Mouse (Mus musculus): ENCODE results near the gene Vps51. TPM values are rescaled to one million over a fixed set of nuclear protein-coding genes. Genes with fewer than 3 reads are reported as not detected.

Vps51 gene
- total RNA-seq, 2 experiments from 2014 or later: 44.0 to 48.0 TPM

- peak; percentile 62 for ATAC-seq (replicated peaks; ENCODE audit: poor library complexity, severe bottlenecking)
Measured at GRCm38 (mm10) chr19:6018142-6019089, 58.6 kb downstream of the Vps51 start.

Other genes starting within 250 kb of the Vps51 start
- 17.9 and 25.4 TPM in 2 replicates for gene Frmd8, start 202.0 kb downstream of the Vps51 start, total RNA-seq (2014; fragmentation: Nextera tagmentation)
- gene Frmd8, start 202.0 kb downstream of the Vps51 start, total RNA-seq (2017): 19.0 and 28.4 TPM in 2 replicates
- 38.2 and 44.5 TPM in 2 replicates for gene Slc25a45, start 199.4 kb downstream of the Vps51 start, total RNA-seq (2014; fragmentation: Nextera tagmentation)
- gene Slc25a45, start 199.4 kb downstream of the Vps51 start, total RNA-seq (2017): 35.5 and 35.6 TPM in 2 replicates
- gene Tigd3, start 183.1 kb downstream of the Vps51 start, total RNA-seq (2014; fragmentation: Nextera tagmentation): 1.1 and 2.5 TPM in 2 replicates
- gene Tigd3, start 183.1 kb downstream of the Vps51 start, total RNA-seq (2017): 2.3 and 4.4 TPM in 2 replicates
- 97.3 and 126 TPM in 2 replicates for gene Dpf2, start 164.2 kb downstream of the Vps51 start, total RNA-seq (2014; fragmentation: Nextera tagmentation)
- gene Dpf2, start 164.2 kb downstream of the Vps51 start, total RNA-seq (2017): 62.7 and 108 TPM in 2 replicates
- 0.23 TPM in 1 of 2 replicates, not detected in the other for gene Cdc42ep2, start 152.4 kb downstream of the Vps51 start, total RNA-seq (2014; fragmentation: Nextera tagmentation)
- gene Cdc42ep2, start 152.4 kb downstream of the Vps51 start, total RNA-seq (2017): not detected in 2 replicates
- 122 and 129 TPM in 2 replicates for gene Pola2, start 113.0 kb downstream of the Vps51 start, total RNA-seq (2014; fragmentation: Nextera tagmentation)
- 56.9 and 64.9 TPM in 2 replicates for gene Pola2, start 113.0 kb downstream of the Vps51 start, total RNA-seq (2017)
- gene Slc22a20, start 91.1 kb downstream of the Vps51 start, total RNA-seq (2014; fragmentation: Nextera tagmentation): not detected in 2 replicates
- not detected in 2 replicates for gene Slc22a20, start 91.1 kb downstream of the Vps51 start, total RNA-seq (2017)
- gene Capn1, start 61.3 kb downstream of the Vps51 start, total RNA-seq (2014; fragmentation: Nextera tagmentation): 35.2 and 38.6 TPM in 2 replicates
- 32.2 and 37.7 TPM in 2 replicates for gene Capn1, start 61.3 kb downstream of the Vps51 start, total RNA-seq (2017)
- gene Syvn1, start 30.7 kb downstream of the Vps51 start, total RNA-seq (2014; fragmentation: Nextera tagmentation): 33.6 and 46.5 TPM in 2 replicates
- gene Syvn1, start 30.7 kb downstream of the Vps51 start, total RNA-seq (2017): 3.8 and 8.2 TPM in 2 replicates
- gene Mrpl49, start 19.4 kb downstream of the Vps51 start, total RNA-seq (2014; fragmentation: Nextera tagmentation): 39.7 and 52.3 TPM in 2 replicates
- 45.2 and 46.1 TPM in 2 replicates for gene Mrpl49, start 19.4 kb downstream of the Vps51 start, total RNA-seq (2017)
- gene Fau, start 19.4 kb downstream of the Vps51 start, total RNA-seq (2014; fragmentation: Nextera tagmentation): 2,326 and 2,717 TPM in 2 replicates
- 1,639 and 2,001 TPM in 2 replicates for gene Fau, start 19.4 kb downstream of the Vps51 start, total RNA-seq (2017)
- 5.0 and 17.6 TPM in 2 replicates for gene Znhit2, start 16.0 kb downstream of the Vps51 start, total RNA-seq (2014; fragmentation: Nextera tagmentation)
- 13.7 and 17.6 TPM in 2 replicates for gene Znhit2, start 16.0 kb downstream of the Vps51 start, total RNA-seq (2017)
- gene Tm7sf2, start 8.9 kb downstream of the Vps51 start, total RNA-seq (2014; fragmentation: Nextera tagmentation): 14.4 and 19.3 TPM in 2 replicates
- 3.4 and 4.0 TPM in 2 replicates for gene Tm7sf2, start 8.9 kb downstream of the Vps51 start, total RNA-seq (2017)
- gene Tmem262, start 2.8 kb upstream of the Vps51 start, total RNA-seq (2014; fragmentation: Nextera tagmentation): not detected in 2 replicates
- not detected in 2 replicates for gene Tmem262, start 2.8 kb upstream of the Vps51 start, total RNA-seq (2017)
- gene Gm28374, start 5.0 kb upstream of the Vps51 start, total RNA-seq (2014; fragmentation: Nextera tagmentation): not detected in 2 replicates
- gene Gm28374, start 5.0 kb upstream of the Vps51 start, total RNA-seq (2017): not detected in 2 replicates
- 11.9 and 21.6 TPM in 2 replicates for gene Zfpl1, start 7.7 kb upstream of the Vps51 start, total RNA-seq (2014; fragmentation: Nextera tagmentation)
- gene Zfpl1, start 7.7 kb upstream of the Vps51 start, total RNA-seq (2017): 19.9 and 30.2 TPM in 2 replicates
- gene Cdca5, start 7.8 kb upstream of the Vps51 start, total RNA-seq (2014; fragmentation: Nextera tagmentation): 39.0 and 43.6 TPM in 2 replicates
- 34.8 and 42.1 TPM in 2 replicates for gene Cdca5, start 7.8 kb upstream of the Vps51 start, total RNA-seq (2017)
- 2.7 TPM in 1 of 2 replicates, not detected in the other for gene AC131692.1, start 17.2 kb upstream of the Vps51 start, total RNA-seq (2014; fragmentation: Nextera tagmentation)
- 2.2 TPM in 1 of 2 replicates, not detected in the other for gene AC131692.1, start 17.2 kb upstream of the Vps51 start, total RNA-seq (2017)
- 0.28 and 1.1 TPM in 2 replicates for gene Naaladl1, start 28.6 kb upstream of the Vps51 start, total RNA-seq (2014; fragmentation: Nextera tagmentation)
- gene Naaladl1, start 28.6 kb upstream of the Vps51 start, total RNA-seq (2017): not detected in 2 replicates
- gene Sac3d1, start 41.4 kb upstream of the Vps51 start, total RNA-seq (2014; fragmentation: Nextera tagmentation): 8.5 and 10.2 TPM in 2 replicates
- 5.9 and 7.2 TPM in 2 replicates for gene Sac3d1, start 41.4 kb upstream of the Vps51 start, total RNA-seq (2017)
- 31.2 and 31.3 TPM in 2 replicates for gene Snx15, start 51.1 kb upstream of the Vps51 start, total RNA-seq (2014; fragmentation: Nextera tagmentation)
- 9.7 and 11.2 TPM in 2 replicates for gene Snx15, start 51.1 kb upstream of the Vps51 start, total RNA-seq (2017)
- gene Batf2, start 63.8 kb upstream of the Vps51 start, total RNA-seq (2014; fragmentation: Nextera tagmentation): 5.1 TPM in 1 of 2 replicates, not detected in the other
- gene Batf2, start 63.8 kb upstream of the Vps51 start, total RNA-seq (2017): 0.77 and 2.3 TPM in 2 replicates
- 22.6 and 37.1 TPM in 2 replicates for gene Arl2, start 64.3 kb upstream of the Vps51 start, total RNA-seq (2014; fragmentation: Nextera tagmentation)
- gene Arl2, start 64.3 kb upstream of the Vps51 start, total RNA-seq (2017): 27.1 and 30.7 TPM in 2 replicates
- not detected in 2 replicates for gene Majin, start 107.2 kb upstream of the Vps51 start, total RNA-seq (2014; fragmentation: Nextera tagmentation)
- not detected in 2 replicates for gene Majin, start 107.2 kb upstream of the Vps51 start, total RNA-seq (2017)
- gene Gpha2, start 149.1 kb upstream of the Vps51 start, total RNA-seq (2014; fragmentation: Nextera tagmentation): not detected in 2 replicates
- not detected in 2 replicates for gene Gpha2, start 149.1 kb upstream of the Vps51 start, total RNA-seq (2017)
- 3.0 and 3.1 TPM in 2 replicates for gene Ppp2r5b, start 158.6 kb upstream of the Vps51 start, total RNA-seq (2014; fragmentation: Nextera tagmentation)
- 1.9 and 3.7 TPM in 2 replicates for gene Ppp2r5b, start 158.6 kb upstream of the Vps51 start, total RNA-seq (2017)
- 18.3 and 30.9 TPM in 2 replicates for gene Atg2a, start 164.4 kb upstream of the Vps51 start, total RNA-seq (2014; fragmentation: Nextera tagmentation)
- 5.5 and 8.3 TPM in 2 replicates for gene Atg2a, start 164.4 kb upstream of the Vps51 start, total RNA-seq (2017)
- gene Ehd1, start 199.5 kb upstream of the Vps51 start, total RNA-seq (2014; fragmentation: Nextera tagmentation): 20.4 and 20.6 TPM in 2 replicates
- gene Ehd1, start 199.5 kb upstream of the Vps51 start, total RNA-seq (2017): 16.2 and 21.6 TPM in 2 replicates
- gene Cdc42bpg, start 229.2 kb upstream of the Vps51 start, total RNA-seq (2014; fragmentation: Nextera tagmentation): 2.6 and 4.1 TPM in 2 replicates
- 3.6 and 4.4 TPM in 2 replicates for gene Cdc42bpg, start 229.2 kb upstream of the Vps51 start, total RNA-seq (2017)

Data from granulocyte monocyte progenitor cell, adult 5-6 weeks (primary cell).